Mouse (Mus musculus) T-cell, adult 2 months (primary cell): ENCODE measurements around the gene Plxnc1.

Experiments
- DNase-seq: peaks from one replicate; pipeline ENCODE4 v3.0.0; 2022; ENCODE audit warnings: low spot score

Gene Plxnc1

DNA sequence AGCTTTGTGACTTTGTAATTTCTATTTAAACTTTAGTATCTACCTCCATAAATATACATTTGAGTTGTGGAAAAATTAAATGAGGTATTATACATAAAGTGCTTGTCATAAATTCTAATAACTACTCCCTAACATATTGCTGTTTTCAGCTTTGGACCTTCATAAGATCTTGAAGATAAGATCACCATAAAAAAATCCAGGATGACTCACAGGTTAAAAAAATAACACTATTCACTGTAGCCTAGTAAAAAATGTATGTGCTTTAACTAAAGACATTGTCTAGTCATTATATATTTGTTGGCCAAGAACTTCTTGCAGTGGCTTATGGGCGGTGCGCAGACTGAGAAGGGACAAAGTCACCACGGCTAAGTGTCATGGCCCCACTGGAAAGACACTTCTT, 203.2 kb downstream of the Plxnc1 start:
- no peak for DNase-seq
